Mouse (Mus musculus) kidney, embryonic 15.5 days (tissue): ENCODE data around the gene Ate1. TPM values are rescaled to one million over a fixed set of nuclear protein-coding genes. Genes with fewer than 3 reads are reported as not detected.

ENCODE experiments used
- ATAC-seq: fragments of 200-750 bp; cut with Nextera tagmentation; replicated peaks from 2 replicates; pipeline ENCODE4 v1.8.0; 2017; ENCODE audit warnings: moderate TSS enrichment; ENCODE audit not compliant: low FRiP score
- H3K27ac ChIP-seq: fragments of 300-500 bp; sonication (generic); 2 replicates; pipeline ENCODE4 v1.5.1; 2015; ENCODE audit warnings: mild to moderate bottlenecking, inconsistent platforms
- H3K27me3 ChIP-seq: fragments of 300-500 bp; sonication (generic); 2 replicates; pipeline ENCODE4 v1.6.1; 2015; ENCODE audit warnings: inconsistent platforms
- H3K36me3 ChIP-seq: fragments of 300-500 bp; sonication (generic); 2 replicates; pipeline ENCODE4 v1.6.1; 2015; ENCODE audit warnings: inconsistent platforms
- H3K4me1 ChIP-seq: fragments of 300-500 bp; sonication (generic); 2 replicates; pipeline ENCODE4 v1.6.1; 2015; ENCODE audit warnings: inconsistent platforms
- H3K4me2 ChIP-seq: fragments of 300-500 bp; sonication (generic); 2 replicates; pipeline ENCODE4 v1.6.1; 2015; ENCODE audit warnings: moderate library complexity, mild to moderate bottlenecking, inconsistent platforms
- H3K4me3 ChIP-seq: fragments of 300-500 bp; sonication (generic); replicated peaks from 2 replicates; pipeline ENCODE4 v1.5.1; 2015; ENCODE audit warnings: mild to moderate bottlenecking, inconsistent platforms
- H3K9ac ChIP-seq: fragments of 300-500 bp; sonication (generic); 2 replicates; pipeline ENCODE4 v1.6.1; 2015; ENCODE audit warnings: mild to moderate bottlenecking, inconsistent platforms
- H3K9me3 ChIP-seq: fragments of 300-500 bp; sonication (generic); replicated peaks from 2 replicates; pipeline ENCODE4 v1.6.1; 2016; ENCODE audit warnings: inconsistent platforms
- WGBS: fragments of 180-500 bp; shearing (Covaris S2); methylation state at CpG from one replicate; pipeline ENCODE4 v1.1.7; 2015; ENCODE audit warnings: mixed read lengths; 5-methylcytosine and 5-hydroxymethylcytosine counted together
- polyA plus RNA-seq: library from polyadenylated mRNA; unstranded; fragments of >200 nt; fragmentation: Nextera tagmentation; extraction: Ambion mirVana; gene quantifications from 2 replicates; pipeline ENCODE4 v1.2.1, GENCODE M21; 2015

Ate1 gene
- 72.3 and 75.5 TPM in 2 replicates for polyA plus RNA-seq

GRCm38 (mm10) chr7:130520049-130520425, at the start of gene Ate1:
Gene Ate1 (minus strand): TSS chr7:130520369.
- peaks cover 2% of the 10 kb centered on the region; the same call in 1 of the 2 replicates for H3K36me3 ChIP-seq
- WGBS, result 14% methylated on average over 20 of the region's 20 CpGs
- no peak; the same call in 1 of the 2 replicates for ATAC-seq
- H3K4me3 ChIP-seq, result peak within 1 kb of the TSS; percentile 92
- no peaks in the 10 kb centered on the region for H3K27me3 ChIP-seq
- peak within 1 kb of the TSS; percentile 99 for H3K27ac ChIP-seq
- H3K9me3 ChIP-seq, result no peaks in the 10 kb centered on the region
- peak within 1 kb of the TSS; percentile 85 for H3K4me2 ChIP-seq
- H3K4me1 ChIP-seq, result peaks cover 21% of the 10 kb centered on the region
- H3K9ac ChIP-seq, result peak within 1 kb of the TSS; percentile 98

GRCm38 (mm10) chr7:130568783-130569436, 48.7 kb upstream of the Ate1 start:
- no peaks in the 10 kb centered on the region for H3K9me3 ChIP-seq
- H3K4me2 ChIP-seq, result no peak overlapping the region
- no peak overlapping the region for H3K9ac ChIP-seq
- H3K4me3 ChIP-seq, result no peak overlapping the region
- H3K27ac ChIP-seq, result no peak overlapping the region
- no peaks in the 10 kb centered on the region for H3K27me3 ChIP-seq
- H3K4me1 ChIP-seq, result peaks cover 23% of the 10 kb centered on the region
- no peak for ATAC-seq
- 39% methylated on average over 9 of the region's 9 CpGs for WGBS
- H3K36me3 ChIP-seq, result no peaks in the 10 kb centered on the region

- Histone ChIP-seq H3K4me3 (no peak overlapping the region), H3K27me3 (no peaks in the 10 kb centered on the region), H3K36me3 (no peaks in the 10 kb centered on the region), H3K4me1 (peaks cover 7% of the 10 kb centered on the region), H3K9me3 (no peaks in the 10 kb centered on the region), H3K4me2 (no peak overlapping the region), H3K9ac (no peak overlapping the region), H3K27ac (no peak overlapping the region)
- 70% methylated on average over 3 of the region's 3 CpGs for WGBS
- no peak for ATAC-seq
Observed at GRCm38 (mm10) chr7:130564596-130564995, 44.4 kb upstream of the Ate1 start.

GRCm38 (mm10) chr7:130563880-130564279, 43.7 kb upstream of the Ate1 start:
- no peak for ATAC-seq
- H3K4me1 ChIP-seq, result peaks cover 2% of the 10 kb centered on the region
- 53% methylated on average over 4 of the region's 4 CpGs for WGBS
- no peak overlapping the region for H3K27ac ChIP-seq
- H3K4me3 ChIP-seq, result no peak overlapping the region
- H3K9me3 ChIP-seq, result no peaks in the 10 kb centered on the region
- no peaks in the 10 kb centered on the region for H3K36me3 ChIP-seq
- no peak overlapping the region for H3K4me2 ChIP-seq
- H3K27me3 ChIP-seq, result no peaks in the 10 kb centered on the region
- no peak overlapping the region for H3K9ac ChIP-seq

GRCm38 (mm10) chr7:130563276-130563675, 43.1 kb upstream of the Ate1 start:
- no peak overlapping the region for H3K9ac ChIP-seq
- no peak overlapping the region for H3K27ac ChIP-seq
- H3K4me3 ChIP-seq, result no peak overlapping the region
- no peaks in the 10 kb centered on the region for H3K36me3 ChIP-seq
- no peaks in the 10 kb centered on the region for H3K9me3 ChIP-seq
- no peak overlapping the region for H3K4me2 ChIP-seq
- 85% methylated on average over 4 of the region's 4 CpGs for WGBS
- no peaks in the 10 kb centered on the region for H3K4me1 ChIP-seq
- H3K27me3 ChIP-seq, result no peaks in the 10 kb centered on the region
- no peak for ATAC-seq

GRCm38 (mm10) chr7:130560933-130561332, 40.8 kb upstream of the Ate1 start:
- no peak overlapping the region for H3K4me2 ChIP-seq
- H3K9me3 ChIP-seq, result no peaks in the 10 kb centered on the region
- no peak for ATAC-seq
- H3K4me1 ChIP-seq, result no peaks in the 10 kb centered on the region
- no peak overlapping the region for H3K4me3 ChIP-seq
- H3K27me3 ChIP-seq, result no peaks in the 10 kb centered on the region
- no peak overlapping the region for H3K27ac ChIP-seq
- H3K9ac ChIP-seq, result no peak overlapping the region
- 90% methylated on average over 1 of the region's 1 CpGs for WGBS
- H3K36me3 ChIP-seq, result no peaks in the 10 kb centered on the region

- no peak overlapping the region for H3K9ac ChIP-seq
- ATAC-seq, result no peak
- 77% methylated on average over 4 of the region's 4 CpGs for WGBS
Observed at GRCm38 (mm10) chr7:130558592-130558991, 38.4 kb upstream of the Ate1 start.

GRCm38 (mm10) chr7:130555597-130555996, 35.4 kb upstream of the Ate1 start:
- Histone ChIP-seq H3K27me3 (no peaks in the 10 kb centered on the region), H3K4me3 (no peak overlapping the region), H3K27ac (no peak overlapping the region), H3K4me1 (0 out of 2 replicates have a peak, but pooled peaks cover 7% of the 10 kb centered on the region), H3K9me3 (no peaks in the 10 kb centered on the region), H3K4me2 (no peak overlapping the region), H3K9ac (no peak overlapping the region), H3K36me3 (no peaks in the 10 kb centered on the region)
- ATAC-seq, result no peak
- WGBS, result 77% methylated on average over 5 of the region's 5 CpGs

More at GRCm38 (mm10) chr7:130558592-130558991, 38.4 kb upstream of the Ate1 start:
- no peak overlapping the region for H3K4me2 ChIP-seq
- no peaks in the 10 kb centered on the region for H3K4me1 ChIP-seq
- H3K9me3 ChIP-seq, result no peaks in the 10 kb centered on the region
- H3K27me3 ChIP-seq, result no peaks in the 10 kb centered on the region
- no peak overlapping the region for H3K27ac ChIP-seq
- H3K36me3 ChIP-seq, result no peaks in the 10 kb centered on the region
- no peak overlapping the region for H3K4me3 ChIP-seq

GRCm38 (mm10) chr7:130553321-130553720, 33.2 kb upstream of the Ate1 start:
- 71% methylated on average over 4 of the region's 4 CpGs for WGBS
- Histone ChIP-seq H3K9ac (no peak overlapping the region), H3K9me3 (no peaks in the 10 kb centered on the region), H3K4me1 (0 out of 2 replicates have a peak, but pooled peaks cover 7% of the 10 kb centered on the region), H3K4me2 (no peak overlapping the region), H3K27me3 (no peaks in the 10 kb centered on the region), H3K4me3 (no peak overlapping the region), H3K36me3 (no peaks in the 10 kb centered on the region), H3K27ac (no peak overlapping the region)
- no peak for ATAC-seq

GRCm38 (mm10) chr7:130552780-130553179, 32.6 kb upstream of the Ate1 start:
- Histone ChIP-seq H3K4me1 (0 out of 2 replicates have a peak, but pooled peaks cover 7% of the 10 kb centered on the region), H3K36me3 (no peaks in the 10 kb centered on the region), H3K27me3 (no peaks in the 10 kb centered on the region), H3K4me3 (no peak overlapping the region), H3K9me3 (no peaks in the 10 kb centered on the region), H3K9ac (no peak overlapping the region), H3K27ac (no peak overlapping the region), H3K4me2 (no peak overlapping the region)
- ATAC-seq, result no peak
- 44% methylated on average over 5 of the region's 5 CpGs for WGBS

- Histone ChIP-seq H3K4me3 (peak overlapping the region; percentile 75), H3K9ac (no peak overlapping the region), H3K27ac (peak overlapping the region; percentile 100; the same call in 1 of the 2 replicates), H3K4me2 (peak overlapping the region; percentile 77; the same call in 1 of the 2 replicates), H3K4me1 (peaks cover 26% of the 10 kb centered on the region), H3K36me3 (peaks cover 25% of the 10 kb centered on the region), H3K9me3 (no peaks in the 10 kb centered on the region), H3K27me3 (no peaks in the 10 kb centered on the region)
- 86% methylated on average over 12 of the region's 12 CpGs for WGBS
- ATAC-seq, result no peak
Observed at GRCm38 (mm10) chr7:130547635-130548175, 27.5 kb upstream of the Ate1 start.

GRCm38 (mm10) chr7:130546791-130547484, 26.8 kb upstream of the Ate1 start:
- Histone ChIP-seq H3K4me1 (peaks cover 22% of the 10 kb centered on the region), H3K36me3 (peaks cover 32% of the 10 kb centered on the region), H3K27ac (peak overlapping the region; percentile 100), H3K4me3 (peak overlapping the region; percentile 75), H3K9me3 (no peaks in the 10 kb centered on the region), H3K4me2 (peak overlapping the region; percentile 77), H3K9ac (peak overlapping the region; percentile 91), H3K27me3 (no peaks in the 10 kb centered on the region)
- ATAC-seq, result peak; percentile 96
- under 1% methylated on average over 79 of the region's 84 CpGs for WGBS
